Mouse (Mus musculus) stomach, embryonic 15.5 days (tissue): ENCODE results near the gene Crybb1. TPM values are rescaled to one million over a fixed set of nuclear protein-coding genes. Genes with fewer than 3 reads are reported as not detected.

Source experiments
- ATAC-seq: fragments of 200-750 bp; cut with Nextera tagmentation; 2 replicates; pipeline ENCODE4 v1.8.0; 2017; ENCODE audit warnings: low read depth, moderate number of reproducible peaks, moderate TSS enrichment; ENCODE audit not compliant: insufficient read depth, low FRiP score
- H3K27ac ChIP-seq: fragments of 300-500 bp; sonication (generic); 2 replicates; pipeline ENCODE4 v1.5.1; 2015; ENCODE audit warnings: mild to moderate bottlenecking, inconsistent platforms
- H3K27me3 ChIP-seq: fragments of 300-500 bp; sonication (generic); replicated peaks from 2 replicates; pipeline ENCODE4 v1.6.1; 2015; ENCODE audit warnings: inconsistent platforms
- H3K36me3 ChIP-seq: fragments of 300-500 bp; sonication (generic); 2 replicates; pipeline ENCODE4 v1.6.1; 2015; ENCODE audit warnings: inconsistent platforms
- H3K4me1 ChIP-seq: fragments of 300-500 bp; sonication (generic); 2 replicates; pipeline ENCODE4 v1.6.1; 2015; ENCODE audit warnings: inconsistent platforms
- H3K4me2 ChIP-seq: fragments of 300-500 bp; sonication (generic); 2 replicates; pipeline ENCODE4 v1.6.1; 2015; ENCODE audit warnings: mild to moderate bottlenecking, inconsistent platforms
- H3K4me3 ChIP-seq: fragments of 300-500 bp; sonication (generic); replicated peaks from 2 replicates; pipeline ENCODE4 v1.5.1; 2015; ENCODE audit warnings: inconsistent platforms
- H3K9ac ChIP-seq: fragments of 300-500 bp; sonication (generic); 2 replicates; pipeline ENCODE4 v1.6.1; 2015; ENCODE audit warnings: inconsistent platforms
- H3K9me3 ChIP-seq: fragments of 300-500 bp; sonication (generic); 2 replicates; pipeline ENCODE4 v1.6.1; 2016; ENCODE audit warnings: inconsistent platforms
- WGBS: fragments of 180-500 bp; shearing (Covaris S2); methylation state at CpG from one replicate; pipeline ENCODE4 v1.1.7; 2015; 5-methylcytosine and 5-hydroxymethylcytosine counted together
- polyA plus RNA-seq: library from polyadenylated mRNA; unstranded; fragments of >200 nt; fragmentation: Nextera tagmentation; extraction: Ambion mirVana; gene quantifications from 2 replicates; pipeline ENCODE4 v1.2.1, GENCODE M21; 2015

The Crybb1 gene
- polyA plus RNA-seq, 1 experiment from 2014 or later, result 4.0 TPM

DNA sequence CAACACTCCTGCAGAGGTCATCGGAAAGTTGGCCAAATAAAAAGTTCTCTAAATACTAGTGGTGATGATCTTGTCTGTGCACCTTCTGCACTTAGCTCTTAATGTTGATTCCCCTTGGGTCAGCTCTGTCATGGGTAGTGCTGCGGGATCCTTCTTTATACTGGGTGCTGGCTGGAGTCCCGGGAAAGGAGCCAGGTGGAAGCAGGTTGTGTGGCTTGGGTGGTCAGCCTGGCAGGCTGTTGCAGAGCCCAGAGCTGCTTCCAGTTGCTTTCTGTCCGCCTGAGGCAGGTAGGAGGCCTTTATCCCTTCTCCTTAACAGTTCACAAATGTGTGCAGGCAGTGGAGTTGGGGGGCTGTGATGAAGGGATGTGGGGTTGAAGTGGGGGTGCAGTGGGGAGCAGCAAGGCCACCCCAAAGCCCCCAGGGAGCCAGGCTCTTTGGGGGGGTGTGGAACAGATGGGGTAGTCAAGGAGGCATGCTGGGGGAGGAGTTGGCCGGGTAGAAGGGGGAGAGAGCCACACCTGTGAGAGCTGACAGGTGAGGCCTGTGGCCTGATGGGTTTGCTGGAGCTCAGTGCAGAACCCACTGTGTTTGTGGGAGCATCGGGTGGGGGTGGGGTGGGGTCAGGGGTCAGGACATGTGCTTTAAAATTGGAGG is 26.6 kb downstream of the Crybb1 start:
- WGBS, result 58% methylated on average over 6 of the region's 6 CpGs
- H3K27ac ChIP-seq, result peak overlapping the region; percentile 61
- peaks cover 40% of the 10 kb centered on the region for H3K4me1 ChIP-seq
- H3K4me3 ChIP-seq, result no peak overlapping the region
- no peak overlapping the region; the same call in 1 of the 2 replicates for H3K4me2 ChIP-seq
- no peaks in the 10 kb centered on the region for H3K27me3 ChIP-seq
- no peaks in the 10 kb centered on the region for H3K9me3 ChIP-seq
- H3K9ac ChIP-seq, result no peak overlapping the region
- H3K36me3 ChIP-seq, result no peaks in the 10 kb centered on the region
- no peak for ATAC-seq

- Histone ChIP-seq H3K27me3 (no peaks in the 10 kb centered on the region), H3K9me3 (no peaks in the 10 kb centered on the region), H3K27ac (peak overlapping the region; percentile 61; the same call in 1 of the 2 replicates), H3K36me3 (no peaks in the 10 kb centered on the region), H3K4me3 (no peak overlapping the region), H3K4me1 (peaks cover 41% of the 10 kb centered on the region), H3K9ac (no peak overlapping the region), H3K4me2 (peak overlapping the region; percentile 5; the same call in 1 of the 2 replicates)
- WGBS, result 70% methylated on average over 9 of the region's 9 CpGs
- no peak for ATAC-seq
These were observed 27.3 kb downstream of the Crybb1 start for GRCm38 (mm10) chr5:112282780-112283482.

- H3K9me3 ChIP-seq, result no peaks in the 10 kb centered on the region
- H3K4me3 ChIP-seq, result no peak overlapping the region
- H3K4me2 ChIP-seq, result no peak overlapping the region
- peak overlapping the region; percentile 61; the same call in 1 of the 2 replicates for H3K27ac ChIP-seq
- H3K4me1 ChIP-seq, result peaks cover 42% of the 10 kb centered on the region
- H3K9ac ChIP-seq, result no peak overlapping the region
- no peaks in the 10 kb centered on the region for H3K36me3 ChIP-seq
- no peak for ATAC-seq
- 60% methylated on average over 10 of the region's 10 CpGs for WGBS
- no peaks in the 10 kb centered on the region for H3K27me3 ChIP-seq
These were observed 28.1 kb downstream of the Crybb1 start for GRCm38 (mm10) chr5:112283543-112284202.

- no peaks in the 10 kb centered on the region for H3K27me3 ChIP-seq
- no peak overlapping the region for H3K9ac ChIP-seq
- no peaks in the 10 kb centered on the region for H3K36me3 ChIP-seq
- no peaks in the 10 kb centered on the region for H3K9me3 ChIP-seq
- no peak for ATAC-seq
- peak overlapping the region; percentile 14; the same call in 1 of the 2 replicates for H3K27ac ChIP-seq
- H3K4me1 ChIP-seq, result peaks cover 39% of the 10 kb centered on the region
- no peak overlapping the region for H3K4me2 ChIP-seq
- 69% methylated on average over 7 of the region's 7 CpGs for WGBS
- H3K4me3 ChIP-seq, result no peak overlapping the region
These were observed 28.6 kb downstream of the Crybb1 start for GRCm38 (mm10) chr5:112284203-112284582.

- Histone ChIP-seq H3K27me3 (no peaks in the 10 kb centered on the region), H3K4me1 (peaks cover 36% of the 10 kb centered on the region), H3K9me3 (no peaks in the 10 kb centered on the region), H3K27ac (no peak overlapping the region), H3K4me3 (no peak overlapping the region), H3K4me2 (no peak overlapping the region), H3K36me3 (no peaks in the 10 kb centered on the region), H3K9ac (no peak overlapping the region)
- WGBS, result 85% methylated on average over 7 of the region's 7 CpGs
- ATAC-seq, result no peak
These were observed 30.0 kb downstream of the Crybb1 start for GRCm38 (mm10) chr5:112285548-112286085.

DNA sequence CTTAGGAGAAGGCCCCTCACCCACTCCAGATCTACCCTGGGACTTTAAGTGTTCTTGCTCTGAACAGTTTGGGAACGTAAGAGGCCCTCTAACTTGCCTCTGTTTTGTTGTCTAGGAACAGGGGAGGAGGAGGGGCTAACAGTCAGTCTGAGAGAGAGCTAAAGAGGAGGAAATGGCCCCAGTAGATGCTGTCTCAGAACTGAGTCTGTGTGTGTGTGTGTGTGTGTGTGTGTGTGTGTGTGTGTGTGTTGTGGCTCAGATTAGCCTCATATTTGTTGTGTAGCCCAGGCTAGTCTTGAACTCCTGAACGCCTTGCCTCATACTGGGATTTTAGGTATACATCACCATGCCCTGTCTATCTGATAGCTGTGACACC is 31.0 kb downstream of the Crybb1 start:
- Histone ChIP-seq H3K9me3 (no peaks in the 10 kb centered on the region), H3K27me3 (no peaks in the 10 kb centered on the region), H3K4me1 (peaks cover 38% of the 10 kb centered on the region), H3K4me3 (no peak overlapping the region), H3K27ac (no peak overlapping the region), H3K9ac (no peak overlapping the region), H3K36me3 (no peaks in the 10 kb centered on the region), H3K4me2 (no peak overlapping the region)
- 63% methylated on average over 2 of the region's 2 CpGs for WGBS
- ATAC-seq, result no peak

- Histone ChIP-seq H3K27ac (no peak overlapping the region; the same call in 1 of the 2 replicates), H3K4me1 (peaks cover 41% of the 10 kb centered on the region), H3K4me2 (no peak overlapping the region), H3K27me3 (no peaks in the 10 kb centered on the region), H3K36me3 (no peaks in the 10 kb centered on the region), H3K4me3 (no peak overlapping the region), H3K9ac (no peak overlapping the region), H3K9me3 (no peaks in the 10 kb centered on the region)
- WGBS, result 64% methylated on average over 11 of the region's 11 CpGs
- no peak for ATAC-seq
These were observed 31.5 kb downstream of the Crybb1 start for GRCm38 (mm10) chr5:112286984-112287641.

DNA sequence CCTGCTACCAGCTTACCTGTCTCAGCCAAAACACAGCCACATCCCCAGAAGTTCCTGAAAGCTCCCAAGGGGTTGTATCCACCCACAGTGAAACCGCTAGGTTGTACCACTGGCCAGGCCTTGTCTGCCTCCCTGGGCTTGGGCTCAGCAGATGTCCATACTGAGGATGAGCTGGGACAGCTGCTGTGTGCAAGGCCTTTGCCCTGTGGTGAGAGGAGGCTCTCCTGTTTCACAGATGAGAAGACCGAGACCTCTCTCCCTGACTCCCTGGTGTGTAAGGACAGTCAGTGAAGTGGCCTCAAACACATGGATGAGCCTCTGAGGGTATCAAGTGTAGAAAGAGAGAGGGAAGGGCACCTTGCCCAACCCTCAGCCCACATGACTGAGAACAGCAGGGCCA is 32.0 kb downstream of the Crybb1 start:
- no peak overlapping the region for H3K4me3 ChIP-seq
- no peak for ATAC-seq
- no peaks in the 10 kb centered on the region for H3K36me3 ChIP-seq
- WGBS, result 88% methylated on average over 2 of the region's 2 CpGs
- H3K27ac ChIP-seq, result no peak overlapping the region
- H3K4me1 ChIP-seq, result peaks cover 39% of the 10 kb centered on the region
- no peak overlapping the region for H3K9ac ChIP-seq
- no peak overlapping the region for H3K4me2 ChIP-seq
- H3K27me3 ChIP-seq, result no peaks in the 10 kb centered on the region
- no peaks in the 10 kb centered on the region for H3K9me3 ChIP-seq

- H3K27me3 ChIP-seq, result no peaks in the 10 kb centered on the region
- no peak overlapping the region for H3K4me2 ChIP-seq
- H3K4me3 ChIP-seq, result no peak overlapping the region
- no peaks in the 10 kb centered on the region for H3K36me3 ChIP-seq
- H3K9ac ChIP-seq, result no peak overlapping the region
- no peak for ATAC-seq
- H3K4me1 ChIP-seq, result peaks cover 41% of the 10 kb centered on the region
- 68% methylated on average over 9 of the region's 9 CpGs for whole genome bisulfite sequencing
- H3K27ac ChIP-seq, result 0 out of 2 replicates have a peak overlapping the region, but pooled peaks have one; percentile 16
- no peaks in the 10 kb centered on the region for H3K9me3 ChIP-seq
These were observed 32.9 kb downstream of the Crybb1 start for GRCm38 (mm10) chr5:112288193-112289141.

DNA sequence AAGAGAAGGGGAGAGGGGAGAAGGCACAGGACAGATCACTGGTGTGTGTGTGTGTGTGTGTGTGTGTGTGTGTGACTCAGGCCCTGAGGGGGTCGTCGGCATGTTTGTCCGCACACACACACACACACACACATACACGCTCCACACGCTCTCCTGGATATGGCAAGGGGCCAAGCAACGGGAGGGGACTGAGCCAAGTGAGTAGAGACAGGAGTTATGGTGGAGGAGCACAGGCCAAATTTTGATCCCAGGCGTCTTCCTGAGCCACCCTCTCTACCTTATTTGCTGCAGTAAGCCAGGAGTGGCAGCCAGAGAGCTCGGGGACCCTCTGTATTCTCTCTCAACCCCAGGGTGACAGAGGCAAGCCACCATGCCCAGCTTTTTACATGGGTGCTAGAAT is 33.6 kb downstream of the Crybb1 start:
- no peak for ATAC-seq
- H3K9me3 ChIP-seq, result no peaks in the 10 kb centered on the region
- H3K4me3 ChIP-seq, result no peak overlapping the region
- H3K27me3 ChIP-seq, result no peaks in the 10 kb centered on the region
- no peak overlapping the region for H3K4me2 ChIP-seq
- H3K4me1 ChIP-seq, result peaks cover 34% of the 10 kb centered on the region
- H3K27ac ChIP-seq, result no peak overlapping the region
- H3K36me3 ChIP-seq, result no peaks in the 10 kb centered on the region
- no peak overlapping the region for H3K9ac ChIP-seq
- 35% methylated on average over 8 of the region's 8 CpGs for WGBS
